Mouse (Mus musculus) frontal cortex, postnatal 10 days (tissue): ENCODE data around the gene Mindy4b-ps.

Experiments used
- DNase-seq, 2 experiments: peaks; one replicate each; pipeline ENCODE4 v3.0.0; 2022; ENCODE audit warnings: low spot score in 2 of 2, mixed read lengths in 1 of 2

Gene Mindy4b-ps

DNA sequence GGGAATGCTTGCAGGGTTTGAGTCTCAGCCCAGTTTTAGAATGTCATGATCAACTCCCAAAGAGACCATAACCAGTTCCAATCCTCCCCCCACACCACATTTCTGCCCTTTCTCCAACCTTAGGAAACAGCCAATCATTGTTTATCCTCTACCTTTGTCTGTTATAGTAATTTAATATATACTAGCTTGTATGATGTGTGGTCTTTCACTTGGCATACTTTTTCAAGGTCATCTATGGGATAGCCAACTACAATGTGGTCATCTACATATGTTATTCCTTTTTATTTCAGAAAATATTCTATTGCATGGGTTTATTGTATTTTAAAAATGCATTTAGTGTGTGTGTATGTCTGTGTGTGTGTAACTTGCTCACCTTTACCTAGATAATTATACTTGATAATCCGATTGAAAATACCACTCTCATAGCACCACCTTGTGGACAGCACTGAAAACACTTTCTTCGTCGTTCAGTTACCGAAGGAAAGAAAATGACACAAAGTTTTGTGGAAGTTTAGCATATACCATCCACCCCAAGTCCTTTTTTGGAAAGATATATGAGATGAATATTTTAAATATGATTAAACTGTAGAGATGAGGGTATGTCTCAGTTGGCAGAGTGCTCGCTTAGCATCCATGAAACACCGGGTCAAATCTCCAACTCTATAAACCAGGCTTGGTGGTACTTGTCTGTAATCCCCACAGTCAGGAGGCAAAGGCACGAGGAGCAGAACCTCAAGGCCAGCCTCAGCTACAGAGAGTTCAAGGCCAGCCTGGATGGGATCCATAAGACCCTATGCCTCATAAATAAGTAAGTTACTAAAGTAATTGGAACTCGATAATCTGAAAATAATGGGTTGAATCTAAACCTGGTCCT, 37.7 kb downstream of the Mindy4b-ps start:
- DNase-seq: no peak

DNA sequence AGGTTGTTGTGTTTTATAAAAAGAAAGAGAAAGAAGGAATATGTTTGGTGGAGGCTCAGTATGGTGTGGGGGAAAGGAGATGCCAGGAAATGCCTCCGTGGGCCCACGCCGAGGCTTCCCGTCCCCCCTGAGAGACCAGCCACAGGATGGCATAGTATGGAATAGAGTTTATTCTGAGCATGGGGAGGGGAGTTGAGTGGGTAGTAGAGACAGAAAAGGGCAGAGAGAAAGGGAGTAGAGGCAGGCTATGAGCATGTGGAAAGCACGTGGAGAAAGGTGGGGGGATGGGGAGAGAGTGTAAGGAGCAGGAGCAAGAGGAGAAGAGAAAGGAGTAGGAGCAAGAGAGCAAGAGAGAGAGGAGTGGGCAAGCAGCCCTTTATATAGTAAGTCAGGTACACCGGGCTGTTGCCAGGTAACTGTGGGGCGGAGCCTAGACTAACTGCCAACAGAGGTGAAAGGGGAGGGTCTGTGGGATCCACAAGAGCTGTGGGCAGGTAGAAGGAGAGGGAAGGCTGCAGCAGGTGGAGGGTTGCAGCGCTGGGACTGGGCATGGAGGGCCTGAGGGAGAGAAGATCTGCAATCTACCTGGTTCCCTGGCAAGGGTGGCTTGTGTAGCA, 38.4 kb downstream of the Mindy4b-ps start:
- DNase-seq: no peak

DNA sequence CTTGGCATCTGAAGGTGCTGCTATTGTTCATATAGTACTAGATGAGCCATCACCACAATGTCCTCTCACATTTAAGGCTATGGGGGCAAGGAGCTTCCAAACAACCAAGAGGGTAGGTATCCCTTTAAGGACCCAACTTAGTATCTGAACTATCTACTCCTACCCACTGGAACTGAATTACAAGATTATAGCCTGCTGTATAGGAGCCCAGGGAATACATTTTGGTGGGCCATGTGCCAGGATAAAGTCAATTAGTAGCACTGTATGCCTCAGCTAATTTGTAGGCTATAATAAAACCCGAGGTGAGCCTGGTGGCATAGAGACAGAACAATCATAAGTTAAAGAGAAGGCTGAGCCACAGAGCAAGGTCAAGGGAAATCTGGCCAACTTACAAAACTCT, 65.7 kb downstream of the Mindy4b-ps start:
- no peak for DNase-seq

DNA sequence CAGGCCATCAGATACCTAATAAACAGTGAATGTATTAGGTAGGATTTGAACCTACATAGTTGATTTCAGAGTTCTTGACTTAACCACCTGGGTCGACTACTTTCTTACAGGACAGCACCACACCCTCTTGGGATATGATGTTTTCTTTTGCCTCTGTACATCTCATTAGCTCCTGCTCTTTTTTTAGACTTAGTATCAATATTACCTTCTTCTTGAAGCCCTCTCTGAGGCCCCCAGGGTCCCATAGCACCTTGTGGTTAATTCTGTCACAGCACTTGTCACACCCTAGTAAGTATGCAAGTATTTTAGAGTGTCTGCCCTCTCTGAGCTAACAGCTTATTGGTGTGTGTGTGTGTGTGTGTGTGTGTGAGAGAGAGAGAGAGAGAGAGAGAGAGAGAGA, 66.3 kb downstream of the Mindy4b-ps start:
- DNase-seq: no peak

DNA sequence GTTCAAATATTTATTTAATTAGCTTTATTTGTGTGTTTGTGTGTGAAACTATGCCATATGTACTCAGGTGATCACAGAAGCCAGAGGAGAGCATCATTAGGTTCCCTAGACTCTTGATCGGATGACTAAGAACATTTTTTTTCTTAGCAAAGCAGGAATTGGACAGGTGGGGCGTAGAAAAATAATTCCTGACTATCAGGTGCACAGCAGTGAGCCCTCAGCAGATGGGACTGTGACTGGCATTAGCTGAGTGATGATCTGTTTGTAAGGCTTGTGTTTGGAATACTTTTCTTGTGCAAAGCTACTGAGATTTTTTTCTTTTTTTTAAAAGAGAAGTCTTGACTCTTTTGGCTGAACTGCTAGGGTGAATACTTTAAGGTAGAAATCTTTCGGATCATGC, 67.8 kb downstream of the Mindy4b-ps start:
- DNase-seq: no peak

DNA sequence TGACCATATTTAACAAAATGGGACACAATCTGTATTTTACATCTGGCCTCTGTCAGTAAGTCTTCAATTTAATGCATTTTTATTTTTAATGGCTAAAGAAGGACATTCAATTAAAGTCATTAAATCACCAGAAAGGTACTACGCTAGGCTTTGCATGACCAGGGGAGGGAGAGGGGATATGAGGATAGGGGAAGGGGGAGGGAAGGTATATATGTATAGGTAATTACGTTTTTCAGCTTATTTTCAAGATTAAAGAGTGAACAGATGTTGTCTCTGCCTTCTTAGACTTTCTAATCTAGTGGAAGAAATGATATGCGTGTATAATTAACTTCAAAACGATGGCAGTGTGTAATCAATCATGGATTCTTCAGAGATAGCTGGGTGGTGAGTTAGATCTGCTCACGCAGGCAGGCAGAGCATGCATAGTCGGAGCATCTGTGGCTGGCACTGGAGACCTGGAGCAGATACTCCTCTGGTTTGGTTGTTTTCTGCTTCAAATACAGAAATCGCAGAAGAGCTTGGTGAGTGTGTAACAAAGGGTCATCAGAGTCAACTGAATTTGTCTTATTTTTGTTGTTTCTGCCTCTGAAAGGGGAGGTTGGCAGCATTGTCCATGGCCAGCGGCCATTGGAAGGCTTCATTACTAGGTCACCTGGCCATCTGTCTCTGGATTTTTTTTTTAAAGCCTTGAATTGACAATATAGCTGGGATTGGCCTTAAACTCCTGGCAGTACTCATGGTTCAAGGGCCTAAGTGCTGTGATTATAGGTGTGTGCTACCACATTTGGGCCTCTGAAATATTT, 70.1 kb downstream of the Mindy4b-ps start:
- DNase-seq: no peak

DNA sequence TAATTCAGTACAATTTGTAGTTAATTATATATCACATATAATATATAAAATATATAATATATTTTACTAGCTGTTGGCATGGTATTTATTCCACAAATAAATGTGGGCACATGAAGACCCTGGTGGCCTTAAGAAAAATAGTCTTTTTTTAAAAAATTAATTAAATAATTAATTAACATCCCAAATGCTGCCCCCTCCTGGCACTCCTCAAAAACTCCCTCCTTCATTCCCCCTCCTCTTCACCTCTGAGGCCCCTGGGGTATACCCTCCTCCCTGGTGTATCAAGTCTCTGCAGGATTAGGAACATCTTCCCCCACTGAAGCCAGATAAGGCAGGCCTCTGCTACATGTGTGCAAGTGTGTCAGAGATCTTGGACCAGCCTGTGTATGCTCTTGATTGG, 73.4 kb downstream of the Mindy4b-ps start:
- DNase-seq: no peak

DNA sequence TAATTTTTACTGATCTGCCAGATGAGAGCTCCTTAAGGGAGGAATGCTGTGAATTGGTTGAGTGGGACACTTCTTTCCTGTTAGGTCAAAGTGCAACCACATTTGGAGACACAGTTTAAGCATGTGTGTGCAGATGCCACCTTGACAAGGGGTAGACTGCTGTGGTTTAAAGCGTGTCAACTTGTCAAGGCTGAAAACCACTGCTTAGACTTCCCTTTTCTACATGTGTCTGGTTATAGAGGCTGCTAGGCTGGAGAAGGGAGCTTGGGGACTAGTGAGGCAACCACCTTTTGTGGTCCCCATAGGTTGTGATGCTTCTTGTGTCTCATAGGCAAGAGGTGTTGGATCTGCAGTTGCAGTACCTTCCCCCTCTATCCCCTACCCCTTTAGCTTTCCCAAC, 74.2 kb downstream of the Mindy4b-ps start:
- no peak for DNase-seq

DNA sequence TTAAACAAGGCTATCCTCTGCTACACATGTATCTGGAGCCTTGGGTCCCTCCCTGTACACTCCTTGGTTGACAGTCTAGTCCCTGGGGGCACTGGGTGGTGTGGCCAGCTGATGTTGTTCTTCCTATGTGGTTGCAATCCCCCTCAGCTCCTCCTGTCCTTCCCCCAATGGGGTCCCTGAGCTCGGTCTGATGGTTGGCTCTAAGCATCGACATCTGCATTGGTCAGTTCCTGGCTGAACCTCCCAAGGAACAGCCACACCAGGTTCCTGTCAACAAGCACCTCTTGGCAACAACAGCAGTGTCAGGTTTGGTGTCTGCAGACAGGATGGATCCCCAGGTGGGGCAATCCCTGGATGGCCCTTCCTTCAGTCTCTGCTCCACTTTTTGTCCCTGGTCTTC, 82.6 kb downstream of the Mindy4b-ps start:
- no peak for DNase-seq
